In the genomic region with DNA sequence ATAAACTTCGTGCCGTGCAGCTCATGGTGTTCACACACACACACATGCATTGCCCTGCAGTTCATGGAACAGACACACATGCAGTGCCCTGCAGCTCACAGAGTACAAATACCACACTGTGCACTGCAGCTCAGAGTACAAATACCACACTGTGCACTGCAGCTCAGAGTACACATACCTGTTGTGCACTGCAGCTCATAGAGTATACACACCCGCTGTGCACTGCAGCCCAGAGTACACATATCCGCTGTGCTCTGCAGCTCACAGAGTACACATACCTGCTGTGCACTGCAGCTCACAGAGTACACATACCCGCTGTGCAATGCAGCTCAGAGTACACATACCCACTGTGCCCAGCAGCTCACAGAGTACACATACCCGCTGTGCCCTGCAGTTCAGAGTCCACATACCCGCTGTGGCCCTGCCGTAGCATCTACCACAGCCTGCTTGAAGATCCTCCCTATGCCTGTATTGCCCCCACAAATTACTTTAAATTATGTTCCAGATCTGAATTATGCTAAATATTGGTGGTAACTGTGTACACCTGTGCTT, we compare ENCODE assay signal across 20 mouse cellular contexts.
DNase-seq lines count a peak whose midpoint lies in the region; ATAC-seq and TF ChIP-seq lines count a peak whose summit lies in the region.
"Had no signal": no experiment of that assay in that cellular context is flagged by ENCODE, and none has a peak within 500 bp of the region (broad histone marks: within the 10 kb centered on the region; RNA-seq: fewer than 3 reads in every experiment).

No protein-coding gene starts in this region.

- no peaks in the 10 kb centered on the region for H3K27me3 ChIP-seq in hindbrain, embryonic 14.5 days (ENCODE audit: control insufficient read depth, insufficient read depth, low read length)
- no peaks in the 10 kb centered on the region for H3K27me3 ChIP-seq in hindbrain, embryonic 12.5 days
- H3K27me3 ChIP-seq in neural tube, embryonic 12.5 days (replicated peaks), result no peaks in the 10 kb centered on the region
- no peaks in the 10 kb centered on the region for H3K27me3 ChIP-seq in neural tube, embryonic 15.5 days (replicated peaks)
- no peaks in the 10 kb centered on the region for H3K27me3 ChIP-seq in embryonic facial prominence, embryonic 15.5 days
- no peaks in the 10 kb centered on the region for H3K27me3 ChIP-seq in midbrain, postnatal 0 days (ENCODE audit: insufficient read depth, low read length)
- H3K27me3 ChIP-seq: embryonic facial prominence, embryonic 12.5 days; heart, embryonic 13.5 days; limb, embryonic 12.5 days had no signal

- no peak overlapping the region for H3K4me3 ChIP-seq in hindbrain, embryonic 14.5 days (replicated peaks; ENCODE audit: low read length)
- H3K4me3 ChIP-seq in hindbrain, embryonic 12.5 days, result no peak overlapping the region
- H3K4me3 ChIP-seq in neural tube, embryonic 12.5 days, result no peak overlapping the region
- H3K4me3 ChIP-seq in neural tube, embryonic 15.5 days (replicated peaks), result no peak overlapping the region
- no peak overlapping the region for H3K4me3 ChIP-seq in embryonic facial prominence, embryonic 15.5 days (replicated peaks)
- H3K4me3 ChIP-seq in midbrain, postnatal 0 days (ENCODE audit: low read depth, low read length), result no peak overlapping the region
- H3K4me3 ChIP-seq: embryonic facial prominence, embryonic 12.5 days; heart, embryonic 13.5 days; layer of hippocampus, adult 2 months; limb, embryonic 12.5 days; myocyte had no signal

- WGBS in hindbrain, embryonic 14.5 days, result 90% methylated on average over 8 of the region's 8 CpGs
- WGBS in hindbrain, embryonic 12.5 days, result 91% methylated on average over 8 of the region's 8 CpGs
- WGBS in neural tube, embryonic 12.5 days, result 87% methylated on average over 8 of the region's 8 CpGs
- WGBS in neural tube, embryonic 15.5 days, result 85% methylated on average over 8 of the region's 8 CpGs
- 91% methylated on average over 8 of the region's 8 CpGs for WGBS in embryonic facial prominence, embryonic 15.5 days
- 86% methylated on average over 8 of the region's 8 CpGs for WGBS in midbrain, postnatal 0 days

- no peak for TF ChIP-seq CTCF in midbrain, postnatal 0 days (IDR thresholded peaks at IDR 0.05)

- H3K9ac ChIP-seq in hindbrain, embryonic 14.5 days, result no peak overlapping the region
- H3K9ac ChIP-seq in hindbrain, embryonic 12.5 days, result no peak overlapping the region
- H3K9ac ChIP-seq in neural tube, embryonic 12.5 days, result no peak overlapping the region
- no peak overlapping the region for H3K9ac ChIP-seq in neural tube, embryonic 15.5 days (replicated peaks)
- H3K9ac ChIP-seq in embryonic facial prominence, embryonic 15.5 days, result no peak overlapping the region
- no peak overlapping the region for H3K9ac ChIP-seq in midbrain, postnatal 0 days (replicated peaks; ENCODE audit: low read length, poor library complexity, severe bottlenecking)
- H3K9ac ChIP-seq: embryonic facial prominence, embryonic 12.5 days; heart, embryonic 13.5 days; limb, embryonic 12.5 days had no signal

- H3K4me1 ChIP-seq in hindbrain, embryonic 14.5 days (replicated peaks; ENCODE audit: control insufficient read depth, insufficient read depth, low read length), result peaks cover 10% of the 10 kb centered on the region
- peaks cover 4% of the 10 kb centered on the region; the same call in 1 of the 2 replicates for H3K4me1 ChIP-seq in hindbrain, embryonic 12.5 days
- H3K4me1 ChIP-seq in neural tube, embryonic 12.5 days, result no peaks in the 10 kb centered on the region
- no peaks in the 10 kb centered on the region for H3K4me1 ChIP-seq in neural tube, embryonic 15.5 days
- H3K4me1 ChIP-seq in embryonic facial prominence, embryonic 15.5 days, result no peaks in the 10 kb centered on the region
- no peaks in the 10 kb centered on the region; the same call in 1 of the 2 replicates for H3K4me1 ChIP-seq in midbrain, postnatal 0 days (ENCODE audit: insufficient read depth, low read length)
- H3K4me1 ChIP-seq: embryonic facial prominence, embryonic 12.5 days; heart, embryonic 13.5 days; limb, embryonic 12.5 days had no signal

- H3K9me3 ChIP-seq in hindbrain, embryonic 14.5 days (ENCODE audit: control insufficient read depth, low read length), result no peaks in the 10 kb centered on the region
- no peaks in the 10 kb centered on the region for H3K9me3 ChIP-seq in hindbrain, embryonic 12.5 days (replicated peaks)
- H3K9me3 ChIP-seq in neural tube, embryonic 12.5 days, result no peaks in the 10 kb centered on the region
- H3K9me3 ChIP-seq in neural tube, embryonic 15.5 days (replicated peaks), result no peaks in the 10 kb centered on the region
- H3K9me3 ChIP-seq in embryonic facial prominence, embryonic 15.5 days (replicated peaks), result no peaks in the 10 kb centered on the region
- H3K9me3 ChIP-seq in midbrain, postnatal 0 days (ENCODE audit: low read length), result no peaks in the 10 kb centered on the region
- H3K9me3 ChIP-seq: embryonic facial prominence, embryonic 12.5 days; heart, embryonic 13.5 days; limb, embryonic 12.5 days had no signal

- H3K36me3 ChIP-seq in hindbrain, embryonic 14.5 days (replicated peaks; ENCODE audit: control insufficient read depth, insufficient read depth), result no peaks in the 10 kb centered on the region
- no peaks in the 10 kb centered on the region for H3K36me3 ChIP-seq in hindbrain, embryonic 12.5 days
- no peaks in the 10 kb centered on the region for H3K36me3 ChIP-seq in neural tube, embryonic 12.5 days
- no peaks in the 10 kb centered on the region for H3K36me3 ChIP-seq in neural tube, embryonic 15.5 days
- no peaks in the 10 kb centered on the region for H3K36me3 ChIP-seq in embryonic facial prominence, embryonic 15.5 days
- H3K36me3 ChIP-seq in midbrain, postnatal 0 days (ENCODE audit: insufficient read depth, low read length), result no peaks in the 10 kb centered on the region
- H3K36me3 ChIP-seq: embryonic facial prominence, embryonic 12.5 days; heart, embryonic 13.5 days; limb, embryonic 12.5 days had no signal

- no peak overlapping the region for H3K27ac ChIP-seq in hindbrain, embryonic 14.5 days
- H3K27ac ChIP-seq in hindbrain, embryonic 12.5 days, result no peak overlapping the region
- no peak overlapping the region for H3K27ac ChIP-seq in neural tube, embryonic 12.5 days
- H3K27ac ChIP-seq in neural tube, embryonic 15.5 days (replicated peaks), result no peak overlapping the region
- no peak overlapping the region for H3K27ac ChIP-seq in embryonic facial prominence, embryonic 15.5 days (replicated peaks)
- no peak overlapping the region for H3K27ac ChIP-seq in midbrain, postnatal 0 days (ENCODE audit: low read depth, low read length)
- H3K27ac ChIP-seq: embryonic facial prominence, embryonic 12.5 days; heart, embryonic 13.5 days; limb, embryonic 12.5 days had no signal

- peak; percentile 52; the same call in 1 of the 2 replicates for ATAC-seq in hindbrain, embryonic 14.5 days (ENCODE audit: low FRiP score)
- no peak for ATAC-seq in hindbrain, embryonic 12.5 days (ENCODE audit: low FRiP score)
- ATAC-seq in neural tube, embryonic 12.5 days (ENCODE audit: low FRiP score, low read depth), result peak; percentile 64; the same call in 1 of the 2 replicates
- ATAC-seq in neural tube, embryonic 15.5 days (ENCODE audit: low FRiP score), result no peak
- peak; percentile 39; the same call in 1 of the 2 replicates for ATAC-seq in embryonic facial prominence, embryonic 15.5 days (ENCODE audit: insufficient number of reproducible peaks, low FRiP score, low TSS enrichment, low read depth)
- ATAC-seq in midbrain, postnatal 0 days (ENCODE audit: low FRiP score), result 0 out of 2 replicates have a peak, but pooled peaks have one; percentile 28

- no peak for DNase-seq in hindbrain, embryonic 14.5 days (ENCODE audit: low spot score)
- DNase-seq in midbrain, postnatal 0 days (ENCODE audit: low spot score), result no peak
- DNase-seq in layer of hippocampus, adult 8-10 months (ENCODE audit: low spot score in 2 of 2), result no peak
- DNase-seq in cerebellum, adult 11 months, result no peak
- DNase-seq: cerebellum, postnatal 36 days; gastrocnemius, postnatal 25 days; heart, postnatal 4 days; lung, adult 18-20 months; lung, postnatal 4 days; right cerebral cortex, postnatal 25 days; thymus, postnatal 36 days had no signal

- no peak overlapping the region for H3K4me2 ChIP-seq in hindbrain, embryonic 14.5 days (replicated peaks)
- H3K4me2 ChIP-seq in hindbrain, embryonic 12.5 days (replicated peaks), result no peak overlapping the region
- no peak overlapping the region for H3K4me2 ChIP-seq in neural tube, embryonic 12.5 days (replicated peaks)
- H3K4me2 ChIP-seq in neural tube, embryonic 15.5 days, result no peak overlapping the region
- no peak overlapping the region for H3K4me2 ChIP-seq in embryonic facial prominence, embryonic 15.5 days (replicated peaks)
- H3K4me2 ChIP-seq in midbrain, postnatal 0 days (ENCODE audit: low read depth, low read length, poor library complexity, severe bottlenecking), result no peak overlapping the region
- H3K4me2 ChIP-seq: embryonic facial prominence, embryonic 12.5 days; heart, embryonic 13.5 days; limb, embryonic 12.5 days had no signal

Comparison
In these comparisons a context has a peak if more than half of its experiments do, and no peak if none do; other contexts are left out.
1. ATAC-seq: peak in hindbrain, embryonic 14.5 days (single experiment), neural tube, embryonic 12.5 days (single experiment), embryonic facial prominence, embryonic 15.5 days (single experiment) and midbrain, postnatal 0 days (single experiment); none in hindbrain, embryonic 12.5 days (single experiment) and neural tube, embryonic 15.5 days (single experiment).